Mouse (Mus musculus) thymus, adult 2 months (tissue): ENCODE measurements around the gene Mast3. TPM values are rescaled to one million over a fixed set of nuclear protein-coding genes. Genes with fewer than 3 reads are reported as not detected.

Experiments used
- DNase-seq: peaks from one replicate; pipeline ENCODE4 v3.0.0; 2021
- H3K27ac ChIP-seq: fragments of 200-500 bp; 2 replicates; pipeline ENCODE4 v1.5.1; 2012; ENCODE audit warnings: low read length, control low read depth; ENCODE audit not compliant: control insufficient read depth, insufficient read depth
- H3K27me3 ChIP-seq: fragments of 200-500 bp; 2 replicates; pipeline ENCODE4 v1.6.1; 2012; ENCODE audit warnings: mild to moderate bottlenecking, low read length, moderate library complexity, mixed read lengths; ENCODE audit not compliant: control insufficient read depth, insufficient read depth
- H3K36me3 ChIP-seq: fragments of 200-500 bp; 2 replicates; pipeline ENCODE4 v1.6.1; 2012; ENCODE audit warnings: mild to moderate bottlenecking, low read length, moderate library complexity; ENCODE audit not compliant: control insufficient read depth, insufficient read depth
- H3K4me1 ChIP-seq: fragments of 200-500 bp; replicated peaks from 2 replicates; pipeline ENCODE4 v1.6.1; 2012; ENCODE audit warnings: low read length; ENCODE audit not compliant: control insufficient read depth, insufficient read depth
- H3K4me3 ChIP-seq: fragments of 200-500 bp; 2 replicates; pipeline ENCODE4 v1.5.1; 2012; ENCODE audit warnings: mild to moderate bottlenecking, low read length, control low read depth, moderate library complexity; ENCODE audit not compliant: control insufficient read depth, insufficient read depth
- CTCF ChIP-seq: fragments of 200-500 bp; IDR thresholded peaks from 2 replicates; pipeline ENCODE4 v1.5.1; 2012; ENCODE audit warnings: mild to moderate bottlenecking, control low read depth, low read length, moderate library complexity, borderline replicate concordance; ENCODE audit not compliant: control insufficient read depth, poor library complexity, insufficient read depth; ENCODE audit errors: extremely low read depth
- POLR2A ChIP-seq: fragments of 200-500 bp; IDR thresholded peaks from 2 replicates; pipeline ENCODE4 v1.6.1; 2012; ENCODE audit warnings: mild to moderate bottlenecking, low read length, control low read depth, moderate library complexity; ENCODE audit not compliant: control insufficient read depth, poor library complexity, insufficient read depth; ENCODE audit errors: extremely low read depth
- WGBS: fragments of 180-500 bp; shearing (Covaris S2); methylation state at CpG from one replicate; pipeline ENCODE4 v1.1.7; 2018; 5-methylcytosine and 5-hydroxymethylcytosine counted together
- polyA plus RNA-seq: library from polyadenylated mRNA; depleted of rRNA; stranded (reverse); fragments of >200 nt; gene quantifications from 2 replicates; pipeline ENCODE4 v1.2.3, GENCODE M21; 2012; rRNA removed

The Mast3 gene
- polyA plus RNA-seq, 1 experiment, result 615 TPM

DNA sequence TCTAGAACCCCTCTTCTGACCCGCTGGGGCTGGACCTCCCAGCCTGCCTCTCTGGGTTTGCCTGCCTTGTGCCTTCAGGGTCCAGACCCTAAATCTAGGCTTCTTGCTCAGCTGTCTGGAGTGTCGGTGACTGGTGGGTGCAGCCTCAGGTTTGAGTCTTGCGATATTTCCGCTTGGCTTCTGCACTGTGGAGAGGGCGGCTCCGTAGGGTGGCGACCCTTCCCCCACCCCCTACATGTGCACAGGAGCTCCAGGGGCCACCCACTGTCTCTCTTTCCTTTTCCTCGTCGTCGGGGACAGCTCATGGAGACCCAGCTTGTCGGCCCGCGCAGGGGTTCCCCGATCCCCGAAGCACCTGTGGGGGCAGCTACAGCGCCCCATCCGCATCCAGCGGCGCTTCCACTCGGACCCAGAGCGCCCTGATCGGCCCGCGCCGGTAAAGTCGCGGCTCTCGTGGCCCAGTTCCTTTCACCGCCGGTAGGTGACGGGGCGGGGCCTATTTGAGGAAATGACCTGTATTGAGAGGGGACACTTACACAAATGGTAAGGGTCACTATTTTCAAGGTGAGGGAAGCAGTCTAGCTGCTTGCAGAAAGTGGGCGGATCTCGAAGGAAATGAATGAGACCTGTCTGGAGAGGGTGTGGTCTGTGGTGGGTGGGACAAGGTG is 74.9 kb downstream of the Mast3 start:
- Histone ChIP-seq H3K27ac (no peak overlapping the region), H3K27me3 (no peaks in the 10 kb centered on the region; the same call in 1 of the 2 replicates), H3K36me3 (no peaks in the 10 kb centered on the region), H3K4me1 (peaks cover 12% of the 10 kb centered on the region), H3K4me3 (peak overlapping the region; percentile 61)
- DNase-seq, result peak; percentile 37
- 2% methylated on average over 34 of the region's 34 CpGs for WGBS
- TF ChIP-seq POLR2A, result no peak
- peak; percentile 35; the same call in 1 of the 2 replicates for TF ChIP-seq CTCF

Other genes with a start within 250 kb of the Mast3 start
- gene Isyna1, start 210.7 kb downstream of the Mast3 start, polyA plus RNA-seq, result 185 and 201 TPM in 2 replicates
- 392 and 506 TPM in 2 replicates for gene Ssbp4, start 196.2 kb downstream of the Mast3 start, polyA plus RNA-seq
- gene Lrrc25, start 188.9 kb downstream of the Mast3 start, polyA plus RNA-seq, result 15.3 and 18.5 TPM in 2 replicates
- 6.7 and 7.5 TPM in 2 replicates for gene Gdf15, start 172.6 kb downstream of the Mast3 start, polyA plus RNA-seq
- gene Pgpep1, start 144.7 kb downstream of the Mast3 start, polyA plus RNA-seq, result 40.7 and 41.9 TPM in 2 replicates
- 192 and 199 TPM in 2 replicates for gene Lsm4, start 131.8 kb downstream of the Mast3 start, polyA plus RNA-seq
- gene Jund, start 106.1 kb downstream of the Mast3 start, polyA plus RNA-seq, result 540 and 792 TPM in 2 replicates
- 0.19 and 0.28 TPM in 2 replicates for gene Iqcn, start 101.6 kb downstream of the Mast3 start, polyA plus RNA-seq
- 0.48 and 0.50 TPM in 2 replicates for gene Gm3336, start 86.5 kb downstream of the Mast3 start, polyA plus RNA-seq
- gene Pde4c, start 81.3 kb downstream of the Mast3 start, polyA plus RNA-seq, result 4.9 and 6.2 TPM in 2 replicates
- 17.8 and 20.8 TPM in 2 replicates for gene Rab3a, start 50.4 kb downstream of the Mast3 start, polyA plus RNA-seq
- gene Mpv17l2, start 44.1 kb downstream of the Mast3 start, polyA plus RNA-seq, result 72.9 and 103 TPM in 2 replicates
- gene Pik3r2, start 28.3 kb downstream of the Mast3 start, polyA plus RNA-seq, result 124 and 136 TPM in 2 replicates
- gene Il12rb1, start 3.4 kb upstream of the Mast3 start, polyA plus RNA-seq, result 48.6 and 53.4 TPM in 2 replicates
- 75.4 and 77.4 TPM in 2 replicates for gene Arrdc2, start 34.7 kb upstream of the Mast3 start, polyA plus RNA-seq
- gene Kcnn1, start 58.2 kb upstream of the Mast3 start, polyA plus RNA-seq, result 4.2 and 6.4 TPM in 2 replicates
- gene Ccdc124, start 68.9 kb upstream of the Mast3 start, polyA plus RNA-seq, result 51.8 and 53.4 TPM in 2 replicates
- gene Slc5a5, start 87.7 kb upstream of the Mast3 start, polyA plus RNA-seq, result 0.80 and 1.4 TPM in 2 replicates
- 7,420 and 8,337 TPM in 2 replicates for gene Rpl18a, start 92.4 kb upstream of the Mast3 start, polyA plus RNA-seq
- 145 and 151 TPM in 2 replicates for gene Map1s, start 100.9 kb upstream of the Mast3 start, polyA plus RNA-seq